Mouse (Mus musculus) ES-Bruce4 (cell line): ENCODE results near the gene Col13a1.

Experiments used
- CTCF ChIP-seq: IDR thresholded peaks from one replicate; pipeline ENCODE4 v1.8.1; 2011; ENCODE audit warnings: low read depth, low read length
- EP300 ChIP-seq: IDR thresholded peaks from 2 replicates; pipeline ENCODE4 v1.6.1; 2011; ENCODE audit warnings: low read depth, low read length; ENCODE audit not compliant: insufficient read depth
- POLR2A ChIP-seq: IDR thresholded peaks from one replicate; pipeline ENCODE4 v1.8.1; 2011; ENCODE audit warnings: low read length; ENCODE audit not compliant: insufficient read depth

GRCm38 (mm10) chr10:61890294-61890693 lies 88.6 kb downstream of the Col13a1 start:
- no peak for TF ChIP-seq POLR2A
- TF ChIP-seq CTCF, result no peak
- no peak for TF ChIP-seq EP300
